Mouse (Mus musculus) G1E-ER4 (cell line): ENCODE data around the gene Borcs7. TPM values are rescaled to one million over a fixed set of nuclear protein-coding genes. Genes with fewer than 3 reads are reported as not detected.

Experiments
- GATA1 ChIP-seq: IDR thresholded peaks from one replicate; pipeline ENCODE4 v1.8.0; 2012; ENCODE audit warnings: low read length, inconsistent platforms
- polyA plus RNA-seq: library from polyadenylated mRNA; stranded (reverse); fragments of >175 nt; gene quantifications from 2 replicates; pipeline ENCODE4 v1.2.3, GENCODE M21; 2012

The Borcs7 gene
- polyA plus RNA-seq, 1 experiment = 1.3 TPM

DNA sequence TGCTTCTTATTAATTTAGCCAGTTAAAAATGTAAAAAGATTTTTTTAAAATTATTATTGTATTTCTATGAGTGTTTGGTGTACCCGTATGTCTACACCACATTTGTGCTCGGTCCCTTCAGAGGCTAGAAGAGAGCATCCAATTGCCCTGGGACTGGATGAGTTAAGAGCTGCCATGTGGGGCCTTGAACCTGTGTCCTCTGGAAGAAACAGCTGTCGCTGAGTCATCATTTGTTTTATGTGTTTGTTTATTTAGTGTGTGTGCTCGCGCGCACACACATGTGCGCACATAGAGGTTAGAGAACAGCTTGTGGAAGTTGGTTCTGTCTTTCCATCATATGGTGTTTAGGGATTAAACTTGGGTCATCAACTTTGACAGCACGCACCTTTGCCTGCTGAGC, 36.4 kb downstream of the Borcs7 start:
- TF ChIP-seq GATA1 = no peak

DNA sequence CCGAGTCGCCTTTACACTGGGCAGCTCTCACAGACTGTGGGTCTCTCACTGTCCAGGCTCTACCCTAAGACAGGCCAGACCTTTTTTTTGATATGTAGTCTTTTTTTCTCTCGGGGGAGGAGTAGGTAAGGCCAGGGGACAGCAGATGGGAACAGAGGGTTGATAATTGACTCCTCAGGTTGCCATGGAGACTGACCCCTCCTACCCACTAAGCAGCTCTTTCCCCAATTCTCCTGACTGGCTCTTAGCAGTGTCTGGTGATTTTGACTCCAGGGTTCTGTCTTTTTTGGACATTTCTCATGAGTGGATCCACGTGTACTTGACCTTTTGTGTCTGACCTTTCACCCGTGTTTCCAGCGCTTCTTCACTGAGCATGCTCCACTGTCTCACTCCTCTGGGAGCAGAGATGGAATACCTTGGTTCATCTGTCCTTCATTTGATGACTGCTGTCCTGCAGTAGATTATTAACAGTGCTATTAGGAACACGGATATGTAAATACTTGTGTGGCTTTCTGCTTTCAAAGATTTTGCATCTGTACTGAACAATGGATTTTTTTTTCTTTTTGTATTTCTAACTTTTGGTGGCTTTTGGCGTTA, 37.5 kb downstream of the Borcs7 start:
- TF ChIP-seq GATA1 = no peak

DNA sequence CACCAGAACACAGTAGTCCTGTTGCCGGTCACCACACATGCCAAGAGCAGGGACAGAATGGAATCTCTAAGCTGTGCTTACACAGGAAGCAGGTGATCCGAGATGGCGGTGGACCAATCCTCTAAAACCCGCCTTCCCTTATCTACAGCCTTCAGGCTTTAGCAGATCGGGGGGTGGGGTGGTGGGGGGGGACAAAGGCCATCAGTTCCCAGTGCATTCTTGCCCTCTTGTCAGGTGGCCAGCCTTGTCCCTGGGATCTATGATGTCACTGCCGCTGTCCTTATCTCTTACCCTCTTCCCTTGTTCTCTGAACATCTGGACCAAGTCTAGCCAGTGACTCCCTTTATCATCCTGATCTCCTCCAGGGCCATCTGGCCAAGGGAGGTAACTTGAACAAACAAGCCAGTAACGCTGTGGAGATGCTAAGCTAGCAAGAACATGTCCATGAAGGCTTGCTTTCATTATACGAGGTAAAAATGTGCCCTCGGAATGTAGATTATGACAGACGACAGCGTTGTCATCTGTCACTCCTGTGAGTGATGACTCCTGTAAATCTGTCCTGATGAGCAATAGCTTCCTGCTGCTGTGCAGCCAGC, 38.3 kb downstream of the Borcs7 start:
- TF ChIP-seq GATA1 = peak; percentile 87

DNA sequence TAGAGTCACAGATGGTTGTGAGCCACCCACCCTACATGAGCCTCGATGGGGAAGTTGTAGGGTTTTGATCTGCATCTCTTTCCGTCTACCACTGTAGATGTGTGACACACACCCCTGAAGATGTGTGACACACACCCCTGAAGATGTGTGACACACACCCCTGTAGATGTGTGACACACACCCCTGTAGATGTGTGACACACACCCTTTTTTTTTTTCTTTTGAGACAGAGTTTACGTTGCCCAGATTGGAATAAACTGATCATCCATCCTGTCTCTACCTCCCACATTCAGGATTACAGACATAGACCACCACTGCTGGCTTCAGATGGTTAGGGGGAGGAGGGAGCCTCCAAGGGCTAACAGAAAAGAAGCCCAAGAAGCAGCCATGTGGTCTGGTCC, 39.2 kb downstream of the Borcs7 start:
- no peak for TF ChIP-seq GATA1

DNA sequence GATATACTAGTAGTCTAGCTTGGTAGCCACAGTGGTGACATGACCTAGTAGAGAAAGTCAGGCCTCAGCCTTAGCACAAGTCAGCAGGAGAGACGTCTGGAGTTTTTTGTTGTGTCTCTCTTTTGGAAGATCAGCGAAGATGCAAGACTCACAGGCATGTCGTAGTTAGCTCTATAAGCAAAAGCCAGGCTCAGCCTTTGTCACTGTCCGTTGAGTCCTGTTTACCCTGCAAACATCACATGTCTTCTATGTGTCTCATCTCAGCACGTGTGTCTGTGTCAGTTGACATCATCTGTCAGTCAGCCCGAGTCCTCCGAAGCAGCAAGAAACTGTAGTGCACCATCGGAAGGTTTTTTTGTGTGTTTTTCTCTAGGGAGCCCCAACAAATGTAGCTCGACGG, 41.6 kb downstream of the Borcs7 start:
- TF ChIP-seq GATA1 = no peak

DNA sequence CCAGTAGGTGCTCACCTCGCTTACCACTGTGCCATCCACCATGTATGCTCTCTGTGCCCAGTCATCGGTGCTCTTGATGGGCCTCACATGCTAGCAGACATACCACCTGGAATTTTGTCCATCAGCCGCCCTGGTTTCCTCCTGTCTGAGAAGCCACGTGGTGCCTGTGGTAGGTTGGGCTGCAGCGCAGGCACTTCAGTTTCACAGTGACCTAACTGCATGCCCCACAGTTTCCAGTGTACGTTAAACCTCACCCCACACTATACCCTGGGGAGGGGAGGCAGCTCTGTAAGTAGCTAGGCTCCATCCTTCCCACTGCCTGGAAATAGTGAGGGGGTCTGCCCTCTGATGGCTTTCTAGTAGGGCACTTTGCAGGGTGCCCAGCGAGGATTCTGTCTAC, 43.9 kb downstream of the Borcs7 start:
- TF ChIP-seq GATA1 = no peak

DNA sequence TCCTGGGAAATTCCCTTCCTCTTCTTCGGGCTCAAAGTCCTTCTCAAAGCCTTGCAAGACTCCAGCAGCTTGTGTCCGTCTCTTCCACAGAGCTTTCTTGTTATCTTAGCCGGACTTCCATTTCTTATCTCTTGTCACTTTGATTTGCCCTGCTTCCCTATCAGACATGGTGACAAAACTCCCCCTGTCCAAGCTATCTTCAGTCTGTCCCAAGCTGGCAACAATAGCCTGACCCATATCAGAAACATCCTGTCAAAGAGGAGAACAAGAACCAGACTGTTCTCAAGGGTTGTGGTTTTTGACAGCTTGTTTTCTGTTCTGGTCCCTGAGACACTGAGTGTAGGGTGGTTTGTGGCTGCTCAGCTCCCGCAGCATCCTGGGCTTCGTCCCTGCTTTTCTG, 45.5 kb downstream of the Borcs7 start:
- TF ChIP-seq GATA1 = no peak

DNA sequence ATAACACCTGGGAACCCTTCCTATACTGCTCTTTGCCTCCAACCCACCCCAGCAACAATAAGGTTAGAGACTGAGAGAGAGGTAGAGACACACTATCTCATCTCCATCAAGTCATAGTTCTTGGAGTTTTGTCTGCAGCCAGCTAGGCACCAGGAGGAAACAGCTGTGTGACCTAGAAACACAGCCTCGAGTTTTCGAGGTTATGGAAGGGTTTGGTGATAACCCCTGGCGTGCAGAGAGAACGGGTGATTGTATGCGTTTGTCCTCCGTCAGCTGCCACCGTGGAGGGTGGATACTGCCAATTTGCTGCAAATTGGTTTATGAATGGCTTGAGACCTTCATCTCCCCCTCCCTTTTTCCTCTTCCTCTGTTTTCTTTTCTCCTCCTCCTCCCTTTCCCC, 47.4 kb downstream of the Borcs7 start:
- no peak for TF ChIP-seq GATA1

DNA sequence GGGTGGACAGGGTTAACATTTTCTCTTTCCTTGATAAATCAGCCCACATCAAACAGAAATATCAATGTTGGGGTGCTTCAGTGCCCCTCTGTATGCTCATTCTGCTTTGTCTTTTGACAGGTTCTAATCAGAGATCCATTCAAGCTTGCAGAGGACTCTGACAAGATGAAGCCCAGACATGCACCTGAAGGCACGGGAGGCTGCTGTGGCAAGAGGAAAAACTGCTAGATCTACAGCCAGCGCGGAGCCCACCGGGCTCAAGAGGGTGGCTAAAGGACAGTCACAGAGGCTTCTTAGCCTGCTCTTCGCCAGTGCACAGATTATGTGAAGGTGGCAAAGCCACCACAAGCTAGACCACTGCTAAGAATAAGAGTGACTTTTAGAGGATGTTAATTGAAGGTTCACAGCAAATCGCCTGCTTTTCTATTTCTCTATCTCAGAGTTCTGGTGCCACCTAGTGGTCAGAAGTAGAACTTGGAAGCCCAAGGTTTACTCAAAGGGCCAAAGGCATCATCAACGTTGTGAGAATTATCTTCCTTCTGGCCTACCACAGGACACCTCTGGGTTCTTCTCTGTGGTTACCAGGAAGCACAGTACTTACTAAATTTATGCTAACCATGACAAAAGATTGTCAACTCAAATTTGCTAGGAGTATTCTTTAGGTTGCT, 50.8 kb downstream of the Borcs7 start:
- TF ChIP-seq GATA1 = no peak

DNA sequence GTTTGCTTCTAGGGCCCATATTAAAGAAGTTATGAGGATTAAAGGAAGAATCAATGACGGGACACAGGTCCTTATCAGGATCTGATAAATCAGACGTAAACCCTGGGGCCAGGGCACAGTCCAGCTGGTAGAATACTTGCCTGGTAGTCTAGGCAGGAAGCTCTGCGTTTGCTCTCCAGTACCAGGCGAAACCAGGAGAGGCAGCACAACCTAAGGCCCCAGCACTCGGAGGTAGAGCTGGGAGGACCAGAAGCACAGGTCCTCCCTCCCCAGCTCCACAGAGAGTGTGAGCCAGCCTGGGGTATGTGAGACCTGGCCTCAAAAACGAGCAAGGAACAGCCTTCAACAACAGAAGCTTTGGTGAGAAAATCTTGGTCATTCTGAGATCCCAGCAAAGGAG, 51.9 kb downstream of the Borcs7 start:
- no peak for TF ChIP-seq GATA1

DNA sequence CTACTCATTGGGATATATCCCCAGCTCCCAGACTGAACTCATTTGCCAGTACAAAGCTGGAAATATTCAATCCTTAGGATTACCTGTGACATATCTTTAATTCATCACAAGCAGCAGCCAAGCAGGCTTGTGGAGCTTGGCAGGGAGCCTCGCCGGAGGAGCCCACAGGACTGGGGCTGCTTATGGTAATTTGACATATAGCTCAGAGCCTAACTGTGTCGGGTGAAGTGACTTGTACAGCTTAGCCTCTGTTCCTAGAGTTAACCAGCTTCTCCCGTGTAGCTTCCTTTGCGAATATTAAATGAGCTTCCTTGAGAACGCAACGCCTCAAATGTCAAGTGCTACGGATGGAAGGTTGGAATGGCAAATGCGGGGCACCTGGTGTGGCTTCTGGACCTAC, 55.0 kb downstream of the Borcs7 start:
- no peak for TF ChIP-seq GATA1

DNA sequence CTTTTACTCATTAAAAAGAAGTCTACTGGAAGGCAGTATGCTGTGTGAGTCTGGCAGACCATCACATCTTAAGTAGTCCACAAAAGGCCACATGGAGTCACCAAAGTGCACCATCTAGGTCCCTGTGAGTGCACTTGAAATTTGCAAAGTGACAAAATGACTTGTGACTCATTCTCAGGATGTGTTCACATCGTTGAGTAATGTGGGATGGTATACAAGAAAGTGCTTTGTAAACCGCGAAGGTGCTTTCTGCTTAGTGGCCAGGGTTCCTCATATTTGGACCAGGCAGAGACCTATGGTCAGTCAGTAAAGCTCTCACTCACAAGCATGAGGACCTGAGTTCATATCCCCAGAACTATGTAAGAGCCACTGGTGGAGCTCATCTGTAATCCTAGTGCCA, 58.1 kb downstream of the Borcs7 start:
- TF ChIP-seq GATA1 = no peak

DNA sequence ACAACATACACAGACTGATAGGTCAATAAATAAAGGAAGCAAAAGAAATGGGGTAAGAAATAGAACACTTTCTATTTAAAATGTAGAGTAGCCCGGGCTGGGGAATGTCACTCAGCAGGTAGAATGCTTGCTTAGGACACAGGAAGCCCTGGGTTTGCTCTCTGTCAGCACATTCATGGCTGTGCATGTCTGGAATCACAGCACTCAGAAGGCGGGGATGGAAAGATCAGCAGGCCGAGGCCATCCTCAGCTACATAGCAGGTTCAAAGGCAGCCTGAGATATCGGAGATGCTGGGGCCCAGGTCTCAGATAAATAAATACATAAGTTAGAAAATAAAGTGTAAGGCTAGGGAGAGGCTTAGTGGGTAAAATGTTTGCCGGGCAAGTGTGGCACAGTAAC, 62.5 kb downstream of the Borcs7 start:
- TF ChIP-seq GATA1 = no peak

Other genes starting within 250 kb of the Borcs7 start
- gene Trim8, start 188.2 kb upstream of the Borcs7 start, polyA plus RNA-seq = 62.8 and 65.9 TPM in 2 replicates
- 12.1 and 15.9 TPM in 2 replicates for gene Arl3, start 116.7 kb upstream of the Borcs7 start, polyA plus RNA-seq
- gene Sfxn2, start 116.5 kb upstream of the Borcs7 start, polyA plus RNA-seq = 0.84 and 2.1 TPM in 2 replicates
- 53.8 and 55.9 TPM in 2 replicates for gene Wbp1l, start 90.8 kb upstream of the Borcs7 start, polyA plus RNA-seq
- not detected in 2 replicates for gene Cyp17a1, start 16.7 kb upstream of the Borcs7 start, polyA plus RNA-seq
- gene As3mt, start 17.6 kb downstream of the Borcs7 start, polyA plus RNA-seq = not detected in 2 replicates
- gene Cnnm2, start 71.7 kb downstream of the Borcs7 start, polyA plus RNA-seq = 40.8 and 58.9 TPM in 2 replicates